Mouse (Mus musculus) forebrain, embryonic 10.5 days (tissue): ENCODE results near the gene Irx2. TPM values are rescaled to one million over a fixed set of nuclear protein-coding genes. Genes with fewer than 3 reads are reported as not detected.
A peak's percentile ranks its signal among the peaks of the same experiment; 100 is the strongest.

Source experiments
- DNase-seq: peaks from one replicate; pipeline ENCODE4 v3.0.0-alpha.2; 2017; ENCODE audit warnings: low spot score; ENCODE audit errors: extremely low spot score
- H3K27ac ChIP-seq: fragments of 300-500 bp; sonication (generic); 2 replicates; pipeline ENCODE4 v1.5.1; 2016; ENCODE audit warnings: mild to moderate bottlenecking
- H3K27me3 ChIP-seq: fragments of 300-500 bp; sonication (generic); 2 replicates; pipeline ENCODE4 v1.6.1; 2016; ENCODE audit warnings: mild to moderate bottlenecking; ENCODE audit not compliant: poor library complexity, severe bottlenecking
- H3K36me3 ChIP-seq: fragments of 300-500 bp; sonication (generic); replicated peaks from 2 replicates; pipeline ENCODE4 v1.6.1; 2016; ENCODE audit warnings: mild to moderate bottlenecking, moderate library complexity
- H3K4me1 ChIP-seq: fragments of 300-500 bp; sonication (generic); 2 replicates; pipeline ENCODE4 v1.6.1; 2016
- H3K4me3 ChIP-seq: fragments of 300-500 bp; sonication (generic); 2 replicates; pipeline ENCODE4 v1.5.1; 2016; ENCODE audit warnings: mild to moderate bottlenecking, moderate library complexity
- H3K9me3 ChIP-seq: fragments of 300-500 bp; sonication (generic); 2 replicates; pipeline ENCODE4 v1.6.1; 2016; ENCODE audit warnings: mild to moderate bottlenecking, moderate library complexity
- WGBS: fragments of 180-500 bp; shearing (Covaris S2); methylation state at CpG from one replicate; pipeline ENCODE4 v1.1.7; 2016; 5-methylcytosine and 5-hydroxymethylcytosine counted together
- polyA plus RNA-seq: library from polyadenylated mRNA; unstranded; fragments of >200 nt; fragmentation: Nextera tagmentation; extraction: Ambion mirVana; gene quantifications from 2 replicates; pipeline ENCODE4 v1.2.1, GENCODE M21; 2016

The Irx2 gene
- polyA plus RNA-seq, result 1.1 and 1.9 TPM in 2 replicates

GRCm38 (mm10) chr13:72628462-72628916 is at the start of gene Irx2:
Irx2 (plus strand) TSS chr13:72628820.
- Histone ChIP-seq H3K9me3 (no peaks in the 10 kb centered on the region), H3K4me1 (peaks cover 54% of the 10 kb centered on the region), H3K36me3 (no peaks in the 10 kb centered on the region), H3K27me3 (peaks cover 100% of the 10 kb centered on the region), H3K27ac (peak within 1 kb of the TSS; percentile 80), H3K4me3 (peak within 1 kb of the TSS; percentile 65)
- 0% methylated on average over 38 of the region's 45 CpGs for WGBS
- DNase-seq, result peak; percentile 89

DNA sequence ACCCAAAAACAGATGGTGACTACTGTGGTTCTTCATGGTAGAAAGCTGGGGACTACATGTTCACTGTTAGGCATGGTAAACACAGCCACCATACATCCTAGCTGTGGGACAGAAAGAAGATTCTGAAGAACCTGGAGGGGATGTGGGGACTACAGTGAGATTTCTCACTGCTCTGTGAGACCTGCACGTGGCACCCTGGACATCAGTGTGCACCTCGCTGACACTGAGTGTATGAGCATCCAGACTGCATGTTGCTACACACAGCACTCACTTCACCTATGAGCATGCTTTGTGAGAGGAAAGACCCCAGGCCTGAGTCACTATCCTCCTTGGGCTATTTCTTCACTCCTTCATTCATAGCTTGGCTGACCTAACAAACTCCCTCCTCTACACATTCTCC is 47.3 kb upstream of the Irx2 start:
- Histone ChIP-seq H3K27me3 (no peaks in the 10 kb centered on the region), H3K9me3 (no peaks in the 10 kb centered on the region; the same call in 1 of the 2 replicates), H3K4me1 (no peaks in the 10 kb centered on the region), H3K27ac (no peak overlapping the region), H3K4me3 (no peak overlapping the region), H3K36me3 (no peaks in the 10 kb centered on the region)
- no peak for DNase-seq
- WGBS, result 85% methylated on average over 2 of the region's 2 CpGs

DNA sequence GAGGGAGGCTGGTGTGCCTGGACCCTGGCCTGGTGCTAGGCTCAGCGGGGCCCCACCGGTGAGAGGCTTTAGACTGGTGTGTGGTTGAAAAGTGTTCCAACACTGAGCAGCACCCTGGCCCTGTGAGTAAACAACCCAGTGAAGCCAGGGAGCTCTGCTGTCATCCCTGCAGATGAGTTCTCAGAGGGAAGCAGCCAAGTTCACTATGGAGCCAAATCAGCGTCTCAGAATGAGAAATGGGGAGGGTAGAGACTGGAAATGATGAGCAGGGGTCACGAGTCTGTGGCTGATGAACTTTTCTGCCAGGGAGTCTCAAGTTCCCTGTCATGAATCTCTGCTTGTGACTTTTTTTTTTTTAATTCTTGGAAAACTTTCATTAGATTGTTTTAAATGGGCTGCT is 36.1 kb upstream of the Irx2 start:
- 71% methylated on average over 4 of the region's 4 CpGs for WGBS
- Histone ChIP-seq H3K27me3 (peaks cover 9% of the 10 kb centered on the region; the same call in 1 of the 2 replicates), H3K27ac (no peak overlapping the region), H3K9me3 (no peaks in the 10 kb centered on the region), H3K36me3 (no peaks in the 10 kb centered on the region), H3K4me1 (no peaks in the 10 kb centered on the region), H3K4me3 (no peak overlapping the region)
- no peak for DNase-seq

DNA sequence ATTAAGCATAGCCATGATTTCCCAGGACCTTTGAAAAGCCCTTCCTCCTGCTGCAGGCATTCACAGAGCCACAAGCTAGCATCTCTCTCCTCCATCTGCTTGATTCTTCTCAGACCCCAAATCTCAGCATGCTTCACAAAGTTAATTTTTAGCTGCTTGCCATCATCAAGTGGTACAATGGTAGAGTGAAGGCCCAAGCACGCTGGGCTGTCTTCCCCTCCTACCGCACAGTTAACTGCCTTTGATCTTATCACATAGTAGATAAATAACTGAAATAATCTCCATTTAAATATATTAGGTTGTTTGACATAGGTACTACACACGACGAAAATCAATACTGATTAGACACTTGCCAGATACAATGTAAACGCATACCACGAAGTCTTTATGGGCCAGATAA is 35.3 kb upstream of the Irx2 start:
- Histone ChIP-seq H3K4me1 (no peaks in the 10 kb centered on the region), H3K4me3 (no peak overlapping the region), H3K27me3 (peaks cover 9% of the 10 kb centered on the region; the same call in 1 of the 2 replicates), H3K9me3 (no peaks in the 10 kb centered on the region), H3K27ac (no peak overlapping the region), H3K36me3 (no peaks in the 10 kb centered on the region)
- no peak for DNase-seq
- WGBS, result 92% methylated on average over 6 of the region's 6 CpGs

DNA sequence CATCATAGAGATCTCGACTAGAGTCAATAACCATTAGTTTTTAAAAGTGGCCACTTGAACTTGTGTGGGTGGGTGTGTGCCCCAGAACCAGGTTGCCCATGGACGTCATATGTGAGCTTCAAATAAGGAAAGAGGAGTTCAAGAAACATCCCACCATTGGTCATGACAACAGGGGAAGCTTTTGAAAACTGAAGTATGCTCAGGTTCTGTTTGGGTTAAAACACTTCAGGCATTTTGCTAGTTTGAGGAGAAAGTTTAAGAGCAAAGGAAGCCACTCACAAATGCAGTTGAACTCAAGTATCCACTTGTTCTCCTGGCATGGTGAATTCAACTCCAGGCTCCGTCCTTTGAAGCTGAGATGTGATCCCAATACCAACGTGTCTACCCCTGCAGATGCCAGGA is 34.9 kb upstream of the Irx2 start:
- no peak for DNase-seq
- H3K4me1 ChIP-seq, result no peaks in the 10 kb centered on the region
- no peak overlapping the region for H3K4me3 ChIP-seq
- 89% methylated on average over 4 of the region's 4 CpGs for WGBS
- no peaks in the 10 kb centered on the region for H3K36me3 ChIP-seq
- peaks cover 9% of the 10 kb centered on the region; the same call in 1 of the 2 replicates for H3K27me3 ChIP-seq
- H3K9me3 ChIP-seq, result no peaks in the 10 kb centered on the region
- H3K27ac ChIP-seq, result no peak overlapping the region

DNA sequence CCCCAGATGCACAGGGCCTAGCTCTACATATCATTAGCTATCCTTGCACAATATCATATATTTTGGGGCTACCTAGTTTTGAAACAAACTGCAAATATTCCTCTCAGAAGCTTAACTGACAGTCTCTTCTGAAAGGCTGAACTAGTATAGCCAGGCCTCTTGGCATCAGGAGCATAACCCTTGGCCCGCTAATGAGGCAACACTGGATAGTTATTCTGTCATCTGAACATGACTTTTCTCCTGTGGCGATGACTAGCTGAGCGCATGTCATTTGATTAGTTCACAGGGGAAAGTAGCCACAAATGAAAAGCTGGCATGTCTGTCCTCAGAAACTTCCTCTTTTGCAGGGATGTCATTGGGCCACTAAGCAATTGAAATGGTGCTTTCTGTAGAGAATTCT is 29.4 kb upstream of the Irx2 start:
- Histone ChIP-seq H3K9me3 (no peaks in the 10 kb centered on the region), H3K27me3 (no peaks in the 10 kb centered on the region), H3K4me3 (no peak overlapping the region), H3K4me1 (no peaks in the 10 kb centered on the region), H3K36me3 (no peaks in the 10 kb centered on the region), H3K27ac (no peak overlapping the region)
- no peak for DNase-seq
- WGBS, result 97% methylated on average over 3 of the region's 3 CpGs

DNA sequence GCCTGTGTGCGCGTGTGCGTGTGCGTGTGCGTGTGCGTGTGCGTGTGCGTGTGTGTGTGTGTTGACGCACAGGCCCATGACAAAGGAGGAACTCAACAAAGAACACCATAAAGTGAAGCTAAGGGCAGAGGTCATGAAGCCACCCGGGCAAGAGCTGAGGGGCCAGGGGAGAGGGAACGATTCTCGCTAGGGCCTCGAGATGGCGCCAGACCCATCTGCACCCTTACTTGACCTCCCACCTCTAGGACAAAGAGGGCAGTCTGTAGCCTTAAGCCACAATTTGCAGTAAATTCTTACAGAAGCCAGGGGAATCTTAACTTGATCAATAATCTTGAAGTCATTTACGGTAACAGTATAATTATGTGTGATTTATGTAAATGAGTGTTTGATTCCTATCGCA is 19.9 kb upstream of the Irx2 start:
- Histone ChIP-seq H3K4me1 (no peaks in the 10 kb centered on the region), H3K27ac (no peak overlapping the region), H3K9me3 (peaks cover 4% of the 10 kb centered on the region; the same call in 1 of the 2 replicates), H3K4me3 (no peak overlapping the region), H3K36me3 (no peaks in the 10 kb centered on the region), H3K27me3 (peaks cover 19% of the 10 kb centered on the region)
- 59% methylated on average over 16 of the region's 16 CpGs for WGBS
- DNase-seq, result no peak

DNA sequence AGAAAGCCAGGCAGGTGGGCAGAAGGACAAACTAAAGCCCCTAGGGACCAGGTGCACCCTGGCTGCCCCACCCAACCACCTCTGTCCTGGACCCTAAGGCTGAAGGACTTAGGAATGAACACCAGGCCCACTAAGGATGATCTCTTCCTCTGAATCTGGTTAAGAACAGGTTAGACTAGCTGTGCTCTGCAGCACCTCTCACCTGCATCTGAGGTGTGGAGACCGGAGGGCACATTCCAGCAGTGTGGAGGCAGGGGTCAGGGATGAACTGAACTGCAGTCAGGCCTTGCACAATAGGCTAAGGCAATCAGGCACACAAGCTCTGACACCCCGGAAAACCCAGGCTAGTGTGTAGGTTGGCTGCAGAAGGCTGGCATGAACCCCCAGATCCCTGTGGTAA is 18.3 kb upstream of the Irx2 start:
- no peak for DNase-seq
- Histone ChIP-seq H3K4me3 (no peak overlapping the region), H3K9me3 (peaks cover 4% of the 10 kb centered on the region; the same call in 1 of the 2 replicates), H3K27me3 (peaks cover 19% of the 10 kb centered on the region), H3K27ac (no peak overlapping the region), H3K4me1 (no peaks in the 10 kb centered on the region), H3K36me3 (no peaks in the 10 kb centered on the region)
- 86% methylated on average over 2 of the region's 2 CpGs for WGBS

- peaks cover 100% of the 10 kb centered on the region for H3K27me3 ChIP-seq
- no peak for DNase-seq
- WGBS, result under 1% methylated on average over 46 of the region's 46 CpGs
- H3K9me3 ChIP-seq, result no peaks in the 10 kb centered on the region
- no peak overlapping the region for H3K27ac ChIP-seq
- H3K4me1 ChIP-seq, result peaks cover 34% of the 10 kb centered on the region
- H3K36me3 ChIP-seq, result no peaks in the 10 kb centered on the region
- H3K4me3 ChIP-seq, result peak overlapping the region; percentile 37
Observed at GRCm38 (mm10) chr13:72623926-72624846, 4.4 kb upstream of the Irx2 start.

DNA sequence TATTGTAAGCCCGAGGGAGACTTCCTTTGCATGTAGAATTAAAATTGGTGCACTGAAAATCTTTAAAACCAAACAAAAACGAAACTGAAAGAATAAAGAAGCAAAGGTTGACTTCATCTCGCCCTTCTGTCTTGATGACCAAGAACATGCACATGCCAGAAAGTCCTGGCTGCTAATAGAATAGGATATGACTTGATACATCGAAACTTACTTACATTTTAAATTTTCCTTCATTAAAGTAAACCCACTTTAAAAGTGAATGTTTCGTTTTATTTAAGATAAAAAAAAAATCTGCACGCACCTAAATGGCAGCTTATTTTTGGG is 3.8 kb upstream of the Irx2 start:
- H3K4me3 ChIP-seq, result peak overlapping the region; percentile 37
- H3K4me1 ChIP-seq, result peaks cover 40% of the 10 kb centered on the region

GRCm38 (mm10) chr13:72625236-72625950 is 3.2 kb upstream of the Irx2 start:
- H3K9me3 ChIP-seq, result no peaks in the 10 kb centered on the region
- H3K27me3 ChIP-seq, result peaks cover 100% of the 10 kb centered on the region
- WGBS, result 4% methylated on average over 28 of the region's 28 CpGs
- DNase-seq, result no peak
- H3K27ac ChIP-seq, result no peak overlapping the region
- H3K4me3 ChIP-seq, result no peak overlapping the region
- H3K36me3 ChIP-seq, result no peaks in the 10 kb centered on the region
- peaks cover 43% of the 10 kb centered on the region for H3K4me1 ChIP-seq

More for the DNA sequence above, 3.8 kb upstream of the Irx2 start:
- no peak overlapping the region for H3K27ac ChIP-seq
- H3K27me3 ChIP-seq, result peaks cover 100% of the 10 kb centered on the region
- H3K36me3 ChIP-seq, result no peaks in the 10 kb centered on the region
- DNase-seq, result no peak
- WGBS, result 6% methylated on average over 6 of the region's 6 CpGs
- no peaks in the 10 kb centered on the region for H3K9me3 ChIP-seq

GRCm38 (mm10) chr13:72627391-72628321 is 964 bp upstream of the Irx2 start:
- Histone ChIP-seq H3K4me1 (peaks cover 54% of the 10 kb centered on the region), H3K4me3 (peak overlapping the region; percentile 65), H3K9me3 (no peaks in the 10 kb centered on the region), H3K36me3 (no peaks in the 10 kb centered on the region), H3K27ac (peak overlapping the region; percentile 80), H3K27me3 (peaks cover 100% of the 10 kb centered on the region)
- under 1% methylated on average over 42 of the region's 42 CpGs for WGBS
- peak; percentile 59 for DNase-seq
